Mouse (Mus musculus) layer of hippocampus, adult 9-11 months (tissue): ENCODE data around the gene B3gnt6.

Source experiments
- DNase-seq: peaks from one replicate; pipeline ENCODE4 v3.0.0; 2022

Gene B3gnt6

DNA sequence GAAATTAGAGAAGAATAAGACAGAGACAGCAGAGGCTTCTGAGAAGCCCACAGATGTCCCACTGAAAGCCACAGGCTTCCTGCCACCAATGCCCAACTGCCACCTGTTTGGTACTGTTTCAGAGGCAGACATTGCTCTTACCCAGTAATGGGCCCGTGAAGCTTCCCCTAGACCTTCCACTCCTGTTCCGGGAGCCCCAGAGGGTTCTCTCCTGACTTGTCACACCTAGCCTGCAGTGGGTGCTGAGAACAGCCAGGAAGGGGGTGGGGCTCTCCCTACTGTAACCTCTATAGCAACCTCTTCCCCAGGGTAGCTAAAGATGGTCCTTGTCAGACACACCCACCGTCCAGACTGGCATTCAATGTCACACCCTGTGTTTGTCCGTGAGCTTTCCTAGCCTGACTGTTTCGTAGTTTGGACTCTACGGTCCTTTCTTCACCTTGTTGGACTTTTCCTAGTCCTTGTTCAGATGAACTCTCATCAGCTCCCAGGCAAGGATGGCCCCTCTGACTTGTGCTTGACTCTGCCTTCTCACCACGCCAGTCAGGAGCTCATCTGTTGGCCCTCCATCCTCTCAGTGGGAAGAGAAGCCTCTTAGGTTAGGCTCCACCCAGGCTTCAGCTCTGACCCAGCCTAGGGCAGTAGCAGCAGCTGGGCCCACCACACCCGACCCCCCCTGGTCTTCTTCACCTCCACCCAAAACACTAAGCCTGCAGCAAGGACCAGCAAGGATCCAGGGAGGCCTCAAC is 22.8 kb downstream of the B3gnt6 start:
- DNase-seq, result no peak

DNA sequence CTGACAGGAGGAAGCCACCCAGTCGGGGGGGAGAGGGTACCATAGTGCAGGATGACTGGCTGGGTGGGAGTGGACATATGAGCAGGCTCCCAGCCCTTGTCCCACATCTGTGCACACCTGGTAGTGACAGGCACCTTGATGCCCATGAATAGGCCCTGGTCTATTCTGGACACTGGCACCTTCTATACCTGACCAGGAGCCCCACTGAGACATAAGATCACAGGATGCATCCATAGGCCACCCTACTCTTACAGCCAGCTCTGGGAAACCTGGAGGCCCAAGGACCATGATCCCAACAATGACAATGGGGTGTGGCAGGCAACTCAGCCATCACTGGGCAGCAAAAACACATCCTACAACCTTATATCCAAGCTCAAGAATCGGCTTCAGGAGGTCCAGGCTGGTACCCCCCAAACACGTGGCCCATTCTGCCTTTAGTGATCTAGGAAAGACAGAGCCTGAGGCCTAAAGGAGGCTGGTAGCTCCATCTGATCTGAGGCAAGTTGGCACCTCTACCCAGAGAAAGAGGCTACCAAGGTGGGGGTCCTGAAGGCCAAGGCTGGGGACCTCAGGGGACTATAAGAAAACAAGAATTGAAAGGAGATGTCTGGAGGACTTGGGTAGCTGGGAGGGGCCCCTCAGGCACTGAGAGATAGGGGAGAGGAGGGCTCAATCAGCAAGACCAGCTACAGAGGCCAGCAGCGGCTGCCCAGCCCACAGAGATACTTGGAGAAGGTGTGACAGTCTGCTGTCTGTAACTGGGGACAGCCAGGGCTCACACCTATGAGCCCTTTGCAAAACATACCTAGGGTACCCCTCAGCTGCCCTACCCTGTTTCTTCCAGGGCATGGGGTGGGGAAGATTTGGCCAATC is 24.2 kb downstream of the B3gnt6 start:
- no peak for DNase-seq

DNA sequence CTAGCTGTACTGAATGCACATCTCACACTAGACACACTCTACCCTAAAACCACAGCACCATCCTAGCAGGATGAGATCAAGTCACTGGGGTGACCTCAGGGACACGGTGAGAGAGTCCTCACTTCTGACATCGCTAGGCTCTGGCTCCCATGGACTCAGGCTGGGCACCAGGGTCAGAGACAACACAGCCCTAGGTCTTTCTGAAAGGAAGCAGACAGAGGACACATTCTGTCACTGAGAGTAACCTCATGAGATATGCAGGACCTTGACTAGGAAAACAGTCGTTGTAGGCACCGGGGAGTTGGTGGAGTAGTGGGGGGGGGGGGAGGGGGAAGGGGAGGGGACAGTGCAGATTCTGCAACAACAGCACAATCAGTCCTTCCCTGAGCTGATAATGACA is 25.9 kb downstream of the B3gnt6 start:
- no peak for DNase-seq

DNA sequence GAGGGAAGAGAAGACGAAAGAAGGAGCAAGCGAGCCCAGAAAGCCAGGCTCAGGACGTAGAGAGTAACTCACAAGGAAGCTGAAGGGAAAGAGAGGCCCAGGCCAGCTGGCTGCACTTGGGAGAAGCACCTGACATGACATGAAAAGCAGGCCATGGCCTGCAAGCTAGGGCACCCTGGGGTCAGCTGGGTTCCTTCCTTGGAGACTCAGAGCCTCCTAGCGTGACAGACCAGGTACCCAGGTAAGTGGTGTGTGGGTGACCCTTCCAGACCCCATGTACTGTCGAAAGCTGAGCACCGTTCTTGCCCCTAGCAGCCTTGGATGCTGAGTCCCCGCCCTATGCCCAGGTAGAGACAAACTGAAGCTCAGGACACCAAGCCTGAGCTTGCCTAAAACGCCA is 26.6 kb downstream of the B3gnt6 start:
- no peak for DNase-seq

DNA sequence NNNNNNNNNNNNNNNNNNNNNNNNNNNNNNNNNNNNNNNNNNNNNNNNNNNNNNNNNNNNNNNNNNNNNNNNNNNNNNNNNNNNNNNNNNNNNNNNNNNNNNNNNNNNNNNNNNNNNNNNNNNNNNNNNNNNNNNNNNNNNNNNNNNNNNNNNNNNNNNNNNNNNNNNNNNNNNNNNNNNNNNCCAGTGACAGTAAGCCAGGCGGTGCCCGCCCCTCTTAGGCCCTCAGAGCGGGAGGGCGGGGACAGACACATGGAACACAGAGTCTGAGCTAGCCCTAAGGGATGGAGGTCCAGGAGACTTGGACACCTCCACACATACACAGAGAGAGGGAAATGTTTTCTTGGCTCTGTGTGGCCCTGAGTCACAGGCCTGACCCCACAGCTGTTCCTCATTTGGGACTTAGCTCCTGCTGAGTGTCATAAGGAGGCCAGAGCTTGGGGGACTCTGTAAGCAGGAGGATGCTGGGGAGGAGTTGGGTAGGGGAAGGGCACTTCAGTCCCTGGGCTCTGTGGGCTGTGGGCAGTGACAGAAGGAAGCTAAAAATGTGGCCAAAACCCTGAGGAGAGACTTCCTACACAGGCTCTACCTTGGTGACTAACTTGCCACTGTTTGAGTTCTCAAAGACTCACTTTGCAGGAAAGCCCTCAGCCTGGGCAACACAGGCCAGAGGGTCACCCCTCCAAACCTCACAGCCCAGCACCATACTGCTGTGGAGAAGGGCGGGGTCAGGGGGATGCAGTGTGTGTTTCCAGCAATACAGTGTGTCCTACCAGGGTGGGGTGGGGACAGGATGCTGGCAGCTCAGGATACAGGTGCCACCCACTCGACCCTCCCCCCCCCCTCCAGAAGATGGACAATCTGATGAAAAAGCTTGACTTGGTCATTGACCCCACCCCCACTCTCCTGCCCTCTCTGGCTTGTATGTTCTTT is 27.9 kb downstream of the B3gnt6 start:
- DNase-seq, result no peak

DNA sequence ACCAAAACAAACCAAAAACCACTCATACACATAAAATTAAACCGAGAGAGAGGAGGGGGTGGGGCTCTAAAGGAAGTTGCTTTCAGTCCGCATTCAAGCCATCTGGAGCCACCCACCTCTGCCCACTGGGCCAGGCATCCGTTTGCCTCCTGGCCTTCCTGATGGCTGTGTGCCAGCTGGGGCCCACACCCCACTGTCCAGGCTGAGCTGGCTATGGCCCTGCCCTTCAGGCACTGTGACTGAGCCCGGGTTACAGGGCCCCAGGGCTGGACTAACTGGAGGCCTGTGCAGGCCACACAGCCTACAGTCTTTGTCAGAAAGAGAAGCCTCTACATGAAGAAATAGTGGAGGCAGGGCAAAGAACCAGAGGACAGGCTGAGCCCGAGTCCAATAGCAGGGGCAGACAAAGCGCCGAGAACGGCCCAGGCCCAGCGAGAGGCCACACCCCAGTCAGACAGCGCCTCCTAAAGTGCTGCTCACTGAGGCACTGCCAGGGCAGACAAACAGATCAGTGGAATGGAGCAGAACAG is 34.2 kb downstream of the B3gnt6 start:
- DNase-seq, result no peak

DNA sequence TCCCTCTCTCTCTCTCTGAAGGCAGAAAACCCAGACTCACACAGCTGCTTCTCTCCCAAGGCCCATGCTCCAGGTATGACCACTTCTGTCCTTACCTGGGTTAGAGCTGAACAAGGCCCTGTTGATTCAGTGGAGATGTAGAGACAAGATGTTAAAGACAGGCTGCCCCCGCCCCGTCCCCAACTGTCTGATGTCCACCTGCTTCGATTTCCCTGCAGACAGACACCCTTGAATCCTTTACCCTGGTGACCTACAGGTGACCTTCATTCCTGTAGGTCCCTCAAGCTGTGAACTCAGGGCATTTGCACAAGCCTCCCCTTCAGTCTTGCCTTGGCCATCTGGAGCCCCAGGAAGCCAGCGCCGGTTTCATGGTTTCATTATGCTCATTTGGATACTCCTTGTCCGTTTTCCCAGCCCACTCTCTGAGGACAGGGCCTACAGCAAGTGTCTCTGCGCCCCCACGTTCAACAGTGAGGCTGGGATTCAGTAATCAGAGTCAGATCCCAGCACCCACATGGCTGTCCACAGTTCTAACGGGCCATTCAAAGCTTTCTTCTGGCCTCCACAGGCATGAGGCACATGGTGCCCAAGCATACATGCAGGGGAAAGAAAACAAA is 34.8 kb downstream of the B3gnt6 start:
- no peak for DNase-seq

DNA sequence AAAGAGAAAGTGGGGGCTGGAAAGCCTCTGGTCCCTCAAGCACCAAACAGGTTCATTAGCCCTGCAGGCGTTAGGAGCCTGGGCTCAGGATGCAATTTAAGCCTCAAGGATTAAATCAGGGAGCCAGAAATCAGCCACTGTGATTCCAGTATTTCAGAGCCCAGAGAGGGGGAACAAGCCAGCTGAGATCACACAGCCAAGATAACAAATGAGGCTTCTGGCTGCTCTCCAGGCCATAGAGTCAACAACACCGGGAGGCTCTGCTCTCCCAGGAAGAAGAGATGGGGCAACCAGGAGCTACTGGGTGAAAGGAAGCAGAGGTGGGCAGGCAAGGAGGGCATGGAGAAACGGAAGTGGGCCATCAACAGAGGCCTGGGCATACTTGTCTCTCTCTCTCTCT is 35.6 kb downstream of the B3gnt6 start:
- DNase-seq, result no peak

DNA sequence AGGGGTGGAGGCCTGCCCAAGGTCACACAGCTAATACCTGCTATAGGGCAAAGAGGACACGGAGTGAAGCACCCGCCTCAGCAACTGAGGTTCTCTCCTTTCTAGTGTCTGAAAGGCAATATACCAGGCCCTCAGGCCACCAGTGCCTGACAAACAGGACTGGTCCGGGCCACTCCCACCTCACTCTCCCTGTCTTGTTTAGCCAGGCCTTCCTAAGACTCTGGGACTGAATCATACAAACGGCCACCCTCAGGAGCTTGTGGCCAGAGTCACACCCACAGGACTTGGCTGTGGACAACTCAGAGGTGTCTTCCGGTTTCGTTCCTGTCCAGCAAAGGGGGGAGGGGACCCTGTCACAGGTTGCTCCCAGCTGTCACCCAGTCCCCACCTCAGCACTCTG is 37.0 kb downstream of the B3gnt6 start:
- DNase-seq, result no peak

DNA sequence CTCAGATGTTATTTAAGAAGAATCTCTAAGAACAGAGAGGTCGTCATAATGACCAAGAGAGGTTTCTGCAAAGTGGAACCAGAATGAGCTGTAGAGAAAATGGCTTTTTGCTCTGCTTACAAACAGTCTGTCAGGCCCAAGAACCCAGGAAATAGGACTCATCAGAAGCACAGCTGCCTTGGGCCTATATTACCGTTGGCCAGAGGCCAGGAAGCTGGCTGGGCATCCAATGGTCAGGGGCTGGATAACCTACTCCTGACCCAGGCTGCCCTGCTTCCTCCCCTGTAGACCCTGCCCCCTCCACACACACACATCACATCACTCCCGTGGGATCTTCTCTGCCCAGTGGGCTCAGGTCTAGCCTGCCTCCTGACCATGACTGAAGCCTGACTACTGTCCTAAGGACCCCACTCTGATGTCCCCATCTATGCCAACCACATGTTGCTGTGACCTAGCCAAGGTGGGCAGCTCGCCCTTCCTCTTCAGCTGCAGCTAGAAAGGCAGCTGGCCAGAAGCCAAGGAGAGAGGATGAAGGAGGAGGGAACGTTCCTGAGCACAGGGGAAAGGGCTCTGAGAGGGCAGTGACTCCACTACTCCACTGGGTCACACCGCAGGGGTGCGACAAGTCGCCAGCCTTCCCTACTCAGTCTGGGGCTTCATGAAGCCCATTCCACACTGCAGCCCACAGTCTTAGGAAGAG is 39.1 kb downstream of the B3gnt6 start:
- no peak for DNase-seq

DNA sequence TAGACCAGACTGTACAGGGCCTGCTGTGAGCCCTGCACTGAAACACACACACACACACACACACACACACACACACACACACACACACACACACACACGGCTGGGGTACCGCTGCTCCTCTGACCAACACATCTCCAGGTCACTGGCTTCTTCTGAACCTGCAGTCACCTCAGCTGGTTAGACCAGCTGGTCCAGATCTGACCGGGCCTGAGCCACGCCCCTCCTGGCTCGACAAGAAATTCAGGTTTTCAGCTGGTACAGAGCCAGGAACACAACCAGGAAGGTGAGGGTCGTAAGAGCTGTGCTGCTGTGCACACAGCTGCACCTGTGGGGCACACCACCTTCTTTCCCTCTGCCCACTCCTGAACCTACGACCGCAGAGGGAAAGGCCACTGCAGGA is 40.8 kb downstream of the B3gnt6 start:
- no peak for DNase-seq

DNA sequence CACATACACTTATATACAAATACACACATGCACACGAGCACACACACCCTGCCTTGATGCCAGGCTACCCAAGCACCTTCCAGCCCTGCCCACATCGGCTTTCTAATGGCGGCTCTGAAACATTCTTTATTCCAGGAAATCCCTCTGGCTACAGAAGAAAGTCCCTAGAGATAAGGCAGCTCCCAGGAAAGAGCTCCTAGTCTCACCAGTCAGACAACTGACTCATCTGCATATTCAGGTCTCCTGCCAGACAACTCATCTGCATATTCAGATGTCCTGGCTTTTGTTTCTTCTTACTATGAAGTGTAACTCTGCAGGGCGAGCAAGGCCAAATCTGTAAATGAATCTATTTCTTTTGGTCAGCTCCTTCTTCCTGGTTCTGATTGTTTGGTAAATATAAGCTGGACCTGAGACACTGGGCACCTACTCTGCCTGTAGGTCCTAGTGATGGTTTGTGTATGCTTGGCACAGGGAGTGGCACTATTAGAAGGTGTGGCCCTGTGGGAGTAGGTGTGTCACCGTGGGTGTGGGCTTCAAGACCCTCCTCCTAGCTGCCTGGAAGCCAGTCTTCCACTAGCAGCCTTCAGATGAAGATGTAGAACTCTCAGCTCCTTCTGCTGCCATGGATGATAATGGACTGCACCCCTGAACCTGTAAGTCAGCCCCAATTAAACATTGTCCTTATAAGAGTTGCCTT is 41.5 kb downstream of the B3gnt6 start:
- no peak for DNase-seq

DNA sequence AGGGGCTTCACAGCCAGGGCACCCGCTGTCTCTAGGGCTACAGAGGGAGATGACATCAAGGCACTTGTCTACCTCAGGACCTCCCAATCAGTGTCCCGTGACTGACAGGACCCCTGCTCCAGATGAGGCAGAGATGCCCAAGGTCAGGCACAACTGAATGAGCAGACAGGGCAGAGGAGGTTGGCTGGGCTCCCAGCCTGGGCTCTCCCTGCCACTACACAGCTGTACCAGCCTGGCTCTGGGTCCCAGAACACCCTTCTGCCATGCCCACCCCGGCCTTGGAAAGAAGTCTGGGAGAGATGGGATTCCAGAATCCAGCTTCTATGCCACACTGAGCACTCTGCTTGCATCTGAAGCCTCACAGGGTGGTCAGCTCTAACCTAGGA is 43.0 kb downstream of the B3gnt6 start:
- no peak for DNase-seq

DNA sequence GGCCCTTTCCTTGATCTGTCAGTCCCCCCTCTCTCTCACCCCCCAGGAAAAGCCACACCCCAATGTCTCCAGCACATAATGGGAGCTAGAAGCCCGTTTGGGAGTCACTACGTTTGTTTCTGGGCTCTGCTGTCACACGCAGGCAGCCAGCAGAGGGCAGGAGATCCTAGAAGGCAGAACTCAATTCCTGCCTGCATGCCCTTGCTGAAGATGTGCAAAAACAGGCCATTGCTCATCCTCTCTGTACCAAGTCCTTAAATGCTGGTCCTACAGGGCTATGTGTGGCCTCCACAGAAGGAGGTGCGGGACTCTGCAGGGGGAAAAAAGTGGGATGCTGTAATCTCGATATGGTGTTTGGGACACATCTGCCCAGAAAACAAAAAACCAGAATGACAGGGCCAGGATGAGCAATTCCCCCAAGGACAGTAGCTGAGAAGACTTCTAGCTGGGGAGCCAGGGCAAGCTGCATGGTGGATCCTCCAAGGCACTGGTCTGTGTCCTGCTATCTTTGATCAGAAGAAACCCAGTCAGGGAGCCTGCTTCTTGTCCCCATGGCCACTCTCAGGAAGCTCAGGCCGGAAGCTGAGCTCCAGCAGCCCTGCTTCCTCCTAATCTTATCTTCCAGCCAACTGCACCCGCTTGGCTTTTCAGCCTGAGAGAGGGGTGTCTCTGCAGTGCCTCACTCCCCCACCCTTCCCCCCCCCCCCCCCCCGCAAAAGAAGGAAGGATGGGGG is 43.6 kb downstream of the B3gnt6 start:
- DNase-seq, result peak; percentile 60

DNA sequence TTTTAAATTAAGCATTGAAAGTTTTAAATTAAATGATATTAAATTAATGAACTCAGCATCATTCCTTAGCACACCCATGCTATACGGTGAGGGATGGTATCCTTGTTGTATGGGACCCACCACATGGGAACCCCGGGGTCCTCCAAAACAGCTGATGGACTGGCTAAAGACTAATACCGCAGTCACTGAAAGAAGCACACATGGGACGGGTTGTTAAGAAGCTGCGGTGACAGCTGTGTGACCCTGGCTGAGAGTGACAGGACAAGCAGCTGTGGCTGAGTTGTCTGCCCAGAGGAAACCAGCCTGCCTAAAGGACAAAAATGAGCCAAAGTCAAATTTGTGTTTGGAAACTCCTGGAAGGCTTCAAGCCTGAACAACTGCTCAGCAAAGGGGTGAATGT is 45.4 kb downstream of the B3gnt6 start:
- no peak for DNase-seq

DNA sequence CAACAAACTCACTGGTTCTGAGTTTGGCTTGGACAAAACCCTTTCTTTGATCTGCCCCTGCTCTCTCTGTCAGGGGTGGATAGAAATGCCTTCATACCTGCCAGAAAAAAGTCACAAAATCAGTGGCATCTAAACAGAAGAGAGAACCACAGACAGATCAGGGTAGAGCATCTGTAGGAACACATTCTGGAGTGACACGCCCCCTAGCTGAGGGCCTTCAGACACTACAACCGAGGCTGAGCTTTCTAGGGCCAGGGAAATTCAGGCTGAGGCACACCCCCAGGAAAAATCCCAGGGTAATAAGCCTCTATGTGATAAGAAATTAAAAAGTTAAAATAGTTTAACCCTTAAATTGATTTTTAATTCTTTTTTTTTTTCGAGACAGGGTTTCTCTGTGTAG is 45.9 kb downstream of the B3gnt6 start:
- DNase-seq, result no peak

DNA sequence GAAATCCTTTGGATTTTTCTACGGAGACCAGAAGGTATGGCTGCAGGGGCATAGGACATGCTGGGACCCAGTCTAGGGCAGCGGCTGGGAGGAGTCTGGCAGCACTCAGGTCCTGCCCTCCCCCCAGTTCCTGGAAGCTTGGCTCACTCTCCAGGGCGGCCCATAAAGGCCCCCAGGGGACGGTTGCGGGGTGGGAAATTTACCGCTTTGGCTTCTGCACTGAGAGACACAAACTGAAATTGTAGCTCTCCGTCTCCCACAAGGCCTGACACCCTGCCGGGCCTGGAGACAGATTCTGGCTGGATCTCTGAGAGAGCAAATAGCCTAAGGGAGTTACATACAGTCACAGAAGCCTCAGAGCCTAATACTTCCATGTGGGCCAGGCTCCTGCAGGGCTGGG is 46.9 kb downstream of the B3gnt6 start:
- no peak for DNase-seq

DNA sequence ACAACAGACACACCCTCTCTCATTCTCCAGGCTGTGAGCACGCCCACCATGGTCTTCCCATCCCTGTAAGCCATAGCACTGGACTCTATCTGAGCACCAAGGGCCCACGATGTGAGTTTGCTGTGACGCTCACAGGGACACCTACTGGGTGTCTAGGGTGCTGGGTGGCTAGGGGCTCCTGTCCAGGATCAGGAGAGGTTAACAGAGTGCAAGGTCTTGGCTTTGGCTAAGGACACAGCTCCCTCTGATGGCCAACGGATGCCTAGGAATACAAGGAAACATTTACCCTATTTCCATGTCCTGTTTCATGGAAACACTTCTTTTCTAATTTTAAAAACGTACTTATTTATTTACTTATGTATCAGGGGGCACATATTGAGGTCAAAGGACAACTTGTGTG is 48.8 kb downstream of the B3gnt6 start:
- no peak for DNase-seq

DNA sequence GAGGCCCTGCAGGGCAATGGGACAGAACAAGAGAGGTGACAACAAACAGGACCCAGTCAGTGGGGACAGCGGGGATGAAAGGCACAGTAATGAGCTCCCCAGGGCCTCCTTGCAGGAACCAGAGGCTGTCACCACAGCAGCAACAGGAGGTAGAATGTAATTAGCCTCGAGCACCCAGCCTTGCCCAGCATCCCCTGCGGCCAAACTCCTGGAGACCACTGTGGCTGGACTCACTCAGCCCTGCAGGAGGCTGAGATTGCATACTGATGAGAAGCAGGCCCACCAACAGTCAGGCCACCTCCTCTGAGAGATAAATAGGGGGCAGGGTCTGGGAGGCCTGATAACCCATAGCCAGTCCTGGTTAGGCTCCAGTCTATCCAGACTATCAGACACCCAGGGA is 49.5 kb downstream of the B3gnt6 start:
- DNase-seq, result no peak

DNA sequence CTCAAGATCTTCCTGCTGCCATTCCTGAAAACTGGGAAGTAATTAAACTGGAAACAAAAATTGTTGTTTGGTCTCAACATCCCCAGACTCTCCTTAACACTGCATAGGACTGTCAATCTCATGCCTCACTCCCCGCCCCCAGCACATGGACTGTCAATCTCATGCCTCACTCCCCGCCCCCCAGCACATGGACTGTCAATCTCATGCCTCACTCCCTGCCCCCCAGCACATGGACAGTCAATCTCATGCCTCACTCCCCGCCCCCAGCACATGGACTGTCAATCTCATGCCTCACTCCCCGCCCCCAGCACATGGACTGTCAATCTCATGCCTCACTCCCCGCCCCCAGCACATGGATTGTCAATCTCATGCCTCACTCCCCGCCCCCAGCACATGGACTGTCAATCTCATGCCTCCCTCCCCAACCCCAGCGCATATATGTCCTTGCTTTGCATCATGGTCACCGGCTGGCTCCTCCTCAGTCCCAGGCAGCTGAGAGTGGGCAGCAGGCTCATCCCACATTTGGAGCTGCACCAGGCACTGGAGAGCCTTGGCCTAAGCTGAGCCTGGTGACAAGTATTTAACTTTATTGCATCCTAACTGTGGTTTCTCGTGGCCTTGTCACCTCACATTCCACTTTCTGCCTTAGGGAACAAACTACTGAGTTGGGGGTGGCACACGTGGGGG is 50.4 kb downstream of the B3gnt6 start:
- no peak for DNase-seq
